Mouse (Mus musculus) C2C12 (cell line): ENCODE measurements at regions not wholly inside any gene's neighbourhood (a gene's known extent, or its start where the extent isn't known, plus 50 kb on each side); places are given as distances from the start of the nearest gene placed in this dataset.

Experiments
- CEBPB ChIP-seq: IDR thresholded peaks from one replicate; pipeline ENCODE4 v1.6.1; 2011; ENCODE audit warnings: low read depth, mild to moderate bottlenecking, control low read depth, moderate library complexity
- CTCF ChIP-seq: IDR thresholded peaks from one replicate; pipeline ENCODE4 v1.5.1; 2011; ENCODE audit not compliant: control insufficient read depth, insufficient read depth, insufficient read length
- MAX ChIP-seq: IDR thresholded peaks from one replicate; pipeline ENCODE4 v1.6.1; 2011; ENCODE audit warnings: mild to moderate bottlenecking, control low read depth
- MYOD1 ChIP-seq: IDR thresholded peaks from one replicate; pipeline ENCODE4 v1.6.1; 2011; ENCODE audit warnings: low read depth; ENCODE audit not compliant: control insufficient read depth, insufficient read length
- MYOG ChIP-seq: IDR thresholded peaks from one replicate; pipeline ENCODE4 v1.6.1; 2011; ENCODE audit not compliant: control insufficient read depth, insufficient read length; ENCODE audit errors: extremely low read depth
- USF1 ChIP-seq: IDR thresholded peaks from one replicate; pipeline ENCODE4 v1.6.1; 2011; ENCODE audit warnings: low read depth, mild to moderate bottlenecking, control low read depth, moderate library complexity

GRCm38 (mm10) chr3:103504160-103504559 lies 70.9 kb upstream of the Syt6 start:
- TF ChIP-seq CTCF (no peak), USF1 (no peak), CEBPB (no peak), MAX (no peak), MYOG (no peak), MYOD1 (no peak)
